ENCODE assay signal across 8 mouse cellular contexts in the genomic region with DNA sequence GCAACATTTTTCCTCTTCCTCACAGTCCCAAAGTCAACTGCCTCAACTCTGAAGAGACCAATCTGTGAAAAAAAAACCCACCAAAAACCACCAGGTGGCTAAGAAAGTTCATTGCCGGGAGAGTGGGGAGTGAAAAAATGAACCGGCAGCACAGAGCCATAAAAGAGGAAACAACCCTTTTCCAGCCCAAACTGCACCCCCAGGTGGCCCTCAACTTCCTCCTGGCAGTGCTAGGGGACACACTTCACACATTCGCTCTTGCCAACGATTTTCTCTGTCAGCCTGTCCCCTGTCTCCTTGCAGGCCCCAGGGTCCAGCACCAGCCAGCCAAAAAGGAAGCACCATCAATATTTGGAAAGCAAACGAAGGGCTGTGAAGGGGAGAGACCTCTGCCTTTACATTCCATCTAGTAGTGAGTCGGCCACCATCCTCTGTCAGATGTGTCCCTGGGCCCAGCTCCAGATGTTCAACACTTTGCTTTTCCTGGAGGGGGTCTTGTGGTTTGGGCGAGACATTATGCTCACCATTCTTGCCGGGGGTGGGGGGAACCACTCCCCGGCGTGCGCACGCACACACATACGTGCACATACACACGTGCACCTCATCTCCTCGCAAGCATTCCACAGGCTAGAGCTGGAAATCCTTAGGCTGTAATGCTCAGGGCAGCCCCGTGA. TPM values are rescaled to one million over a fixed set of nuclear protein-coding genes. Genes with fewer than 3 reads are reported as not detected.
DNase-seq lines count a peak whose midpoint lies in the region; ATAC-seq lines count a peak whose summit lies in the region.
"Had no signal": no experiment of that assay in that cellular context is flagged by ENCODE, and none has a peak within 500 bp of the region (broad histone marks: within the 10 kb centered on the region; RNA-seq: fewer than 3 reads in every experiment).

No protein-coding gene starts in this region.

- no peak for DNase-seq in lung, postnatal 25 days (ENCODE audit: low spot score)
- no peak for DNase-seq in forebrain, embryonic 14.5 days (ENCODE audit: low spot score)
- DNase-seq in thymus, postnatal 14 days: peak; percentile 54
- no peak for DNase-seq in left cerebral cortex, adult 11 months (ENCODE audit: low spot score)
- no peak for DNase-seq in left cerebral cortex, adult 9 months (ENCODE audit: low spot score in 2 of 2)

- H3K9ac ChIP-seq in lung, embryonic 16.5 days (ENCODE audit: low read length): peak overlapping the region; percentile 20; the same call in 1 of the 2 replicates
- 0 out of 2 replicates have a peak overlapping the region, but pooled peaks have one; percentile 98 for H3K9ac ChIP-seq in forebrain, embryonic 14.5 days (ENCODE audit: low read length)
- H3K9ac ChIP-seq in limb, embryonic 15.5 days: no peak overlapping the region

- peak overlapping the region; percentile 16; the same call in 1 of the 2 replicates for H3K4me2 ChIP-seq in lung, embryonic 16.5 days (ENCODE audit: low read depth, low read length)
- peak overlapping the region; percentile 93 for H3K4me2 ChIP-seq in forebrain, embryonic 14.5 days (ENCODE audit: low read length)
- peak overlapping the region; percentile 19; the same call in 1 of the 2 replicates for H3K4me2 ChIP-seq in limb, embryonic 15.5 days

- peaks cover 28% of the 10 kb centered on the region for H3K27me3 ChIP-seq in lung, embryonic 16.5 days (ENCODE audit: control insufficient read depth, insufficient read depth, low read depth, low read length)
- no peaks in the 10 kb centered on the region for H3K27me3 ChIP-seq in forebrain, embryonic 14.5 days (replicated peaks; ENCODE audit: control insufficient read depth, insufficient read depth, low read length)
- 0 out of 2 replicates have a peak, but pooled peaks cover 4% of the 10 kb centered on the region for H3K27me3 ChIP-seq in limb, embryonic 15.5 days

- no peaks in the 10 kb centered on the region for H3K36me3 ChIP-seq in lung, embryonic 16.5 days (ENCODE audit: control insufficient read depth, insufficient read depth, low read length)
- 0 out of 2 replicates have a peak, but pooled peaks cover under 1% of the 10 kb centered on the region for H3K36me3 ChIP-seq in forebrain, embryonic 14.5 days (ENCODE audit: control insufficient read depth, insufficient read depth, low read length)
- 0 out of 2 replicates have a peak, but pooled peaks cover 2% of the 10 kb centered on the region for H3K36me3 ChIP-seq in limb, embryonic 15.5 days

- H3K9me3 ChIP-seq in lung, embryonic 16.5 days (ENCODE audit: control insufficient read depth, low read length): no peaks in the 10 kb centered on the region
- no peaks in the 10 kb centered on the region for H3K9me3 ChIP-seq in forebrain, embryonic 14.5 days (replicated peaks; ENCODE audit: control insufficient read depth, low read length)
- H3K9me3 ChIP-seq in limb, embryonic 15.5 days: no peaks in the 10 kb centered on the region
- H3K9me3 ChIP-seq: megakaryocyte, embryonic 14.5 days had no signal

- H3K4me3 ChIP-seq in lung, embryonic 16.5 days (ENCODE audit: low read length): no peak overlapping the region
- H3K4me3 ChIP-seq in forebrain, embryonic 14.5 days (ENCODE audit: low read depth, low read length): no peak overlapping the region
- H3K4me3 ChIP-seq in limb, embryonic 15.5 days: no peak overlapping the region
- H3K4me3 ChIP-seq: megakaryocyte, embryonic 14.5 days had no signal

- ATAC-seq in lung, embryonic 16.5 days (ENCODE audit: low read depth): no peak
- ATAC-seq in forebrain, embryonic 14.5 days: no peak
- no peak for ATAC-seq in limb, embryonic 15.5 days (ENCODE audit: insufficient number of reproducible peaks, low FRiP score, low TSS enrichment, low read depth)

- WGBS in lung, embryonic 16.5 days: 56% methylated on average over 16 of the region's 16 CpGs
- 80% methylated on average over 16 of the region's 16 CpGs for WGBS in forebrain, embryonic 14.5 days
- WGBS in limb, embryonic 15.5 days: 34% methylated on average over 16 of the region's 16 CpGs

- peaks cover 64% of the 10 kb centered on the region for H3K4me1 ChIP-seq in lung, embryonic 16.5 days (replicated peaks; ENCODE audit: control insufficient read depth, insufficient read depth, low read length)
- peaks cover 59% of the 10 kb centered on the region for H3K4me1 ChIP-seq in forebrain, embryonic 14.5 days (ENCODE audit: control insufficient read depth, insufficient read depth, low read length)
- H3K4me1 ChIP-seq in limb, embryonic 15.5 days: peaks cover 81% of the 10 kb centered on the region

- no peak overlapping the region; the same call in 1 of the 2 replicates for H3K27ac ChIP-seq in lung, embryonic 16.5 days (ENCODE audit: low read length)
- H3K27ac ChIP-seq in forebrain, embryonic 14.5 days (ENCODE audit: low read depth, low read length): no peak overlapping the region
- peak overlapping the region; percentile 54; the same call in 1 of the 2 replicates for H3K27ac ChIP-seq in limb, embryonic 15.5 days

RNA-seq across cellular contexts. Expression of a gene that starts 3.1 kb away (rescaled TPM):
- polyA plus RNA-seq in lung, embryonic 16.5 days (2015; fragmentation: Nextera tagmentation; extraction: Ambion mirVana): 1.5 and 1.6 TPM in 2 replicates
- 9.3 and 9.6 TPM in 2 replicates for polyA plus RNA-seq in forebrain, embryonic 14.5 days (2014; fragmentation: Nextera tagmentation; extraction: Ambion mirVana)
- 7.3 and 11.3 TPM in 2 replicates for polyA plus RNA-seq in limb, embryonic 15.5 days (2015; fragmentation: Nextera tagmentation; extraction: Ambion mirVana)

RNA-seq across cellular contexts. Expression of a gene that starts 53.3 kb away (rescaled TPM):
- 51.9 and 55.2 TPM in 2 replicates for polyA plus RNA-seq in lung, embryonic 16.5 days (2015; fragmentation: Nextera tagmentation; extraction: Ambion mirVana)
- polyA plus RNA-seq in forebrain, embryonic 14.5 days (2014; fragmentation: Nextera tagmentation; extraction: Ambion mirVana): 45.2 and 45.8 TPM in 2 replicates
- polyA plus RNA-seq in limb, embryonic 15.5 days (2015; fragmentation: Nextera tagmentation; extraction: Ambion mirVana): 75.5 and 83.3 TPM in 2 replicates

Comparison
In these comparisons a context has a peak if more than half of its experiments do, and no peak if none do; other contexts are left out.
1. H3K4me2 ChIP-seq: peak in every context shown above with its lines; median percentile 93 in forebrain, embryonic 14.5 days; 19 in limb, embryonic 15.5 days; 16 in lung, embryonic 16.5 days.